Mouse (Mus musculus) small intestine, adult 2 months (tissue): Measurements from ENCODE around the gene Ccser1.

Source experiments
- CTCF ChIP-seq: fragments of 200-500 bp; IDR thresholded peaks from 2 replicates; pipeline ENCODE4 v1.5.1; 2012; ENCODE audit warnings: low read depth, mild to moderate bottlenecking, control low read depth, inconsistent platforms, low read length, moderate library complexity, mixed read lengths; ENCODE audit not compliant: insufficient replicate concordance, insufficient read length; ENCODE audit errors: extremely low read depth
- POLR2A ChIP-seq: fragments of 200-500 bp; IDR thresholded peaks from 2 replicates; pipeline ENCODE4 v1.6.1; 2012; ENCODE audit warnings: low read depth, mild to moderate bottlenecking, control low read depth, inconsistent platforms, low read length, moderate library complexity

GRCm38 (mm10) chr6:61189029-61189428, 8.9 kb downstream of the Ccser1 start:
- TF ChIP-seq CTCF (no peak), POLR2A (no peak)
